Mouse (Mus musculus): ENCODE measurements at regions not wholly inside any gene's neighbourhood (a gene's known extent, or its start where the extent isn't known, plus 50 kb on each side); places are given as distances from the start of the nearest gene placed in this dataset.

DNA sequence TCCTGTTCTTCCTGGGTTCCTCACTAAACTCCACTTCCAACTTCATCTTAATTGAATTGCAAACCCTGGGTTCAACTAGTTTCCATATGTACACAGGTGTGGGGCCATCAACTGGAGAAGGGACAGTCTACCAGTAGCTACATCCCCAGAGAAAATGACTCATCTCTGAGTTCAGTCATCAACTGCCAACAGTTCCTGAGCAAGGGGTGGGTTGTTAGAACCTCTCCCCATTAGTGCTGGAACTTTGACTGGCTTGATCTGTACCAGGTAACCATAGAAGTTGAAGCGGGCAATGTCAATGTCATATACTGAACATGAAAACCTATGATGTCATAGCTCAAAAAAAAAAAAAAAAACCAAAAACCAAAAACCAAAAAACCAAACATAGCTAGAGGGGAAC, 69.8 kb downstream of the Gm21750 start:
- DNase-seq = no peak

DNA sequence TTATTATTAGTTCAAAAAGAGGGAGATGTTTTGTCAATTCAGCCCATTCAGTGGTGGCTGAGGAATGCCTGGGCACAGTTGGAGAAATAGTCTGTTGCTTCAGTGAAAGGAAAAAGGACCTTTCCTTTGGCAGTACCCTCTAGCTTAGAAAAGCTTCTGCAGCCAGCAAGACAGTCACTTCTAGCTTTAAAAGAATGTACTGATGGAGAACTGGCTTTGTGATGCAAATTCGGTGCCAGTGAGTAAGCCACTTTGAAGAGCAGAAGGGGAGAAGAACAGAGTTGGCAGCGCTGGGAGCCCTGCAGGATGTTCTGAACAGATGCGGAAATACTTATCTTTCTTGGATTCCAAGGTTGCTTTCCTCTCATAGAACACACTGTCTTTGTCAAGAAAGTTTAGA, 71.1 kb downstream of the Gm21750 start:
- DNase-seq = peak; percentile 70

DNA sequence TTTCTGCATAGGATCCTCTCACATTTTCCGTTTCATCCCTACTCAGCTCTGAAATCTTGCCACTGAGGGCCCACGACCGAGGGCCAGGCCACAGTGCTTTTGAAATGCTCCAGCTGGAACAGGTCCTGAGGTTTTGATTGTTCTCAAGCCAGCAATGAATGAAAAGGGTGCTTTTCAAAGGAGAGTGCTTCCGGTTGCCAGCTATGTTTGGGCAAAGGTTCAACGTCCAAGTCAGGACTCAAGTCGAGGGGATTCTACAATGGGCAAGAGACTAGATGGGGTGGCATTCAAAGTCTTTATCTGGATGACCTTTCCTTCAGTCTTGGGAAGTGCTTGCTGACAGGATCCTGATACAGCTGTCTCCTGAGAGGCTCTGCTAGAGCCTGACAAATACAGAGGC, 89.8 kb downstream of the Gm21750 start:
- DNase-seq = no peak

DNA sequence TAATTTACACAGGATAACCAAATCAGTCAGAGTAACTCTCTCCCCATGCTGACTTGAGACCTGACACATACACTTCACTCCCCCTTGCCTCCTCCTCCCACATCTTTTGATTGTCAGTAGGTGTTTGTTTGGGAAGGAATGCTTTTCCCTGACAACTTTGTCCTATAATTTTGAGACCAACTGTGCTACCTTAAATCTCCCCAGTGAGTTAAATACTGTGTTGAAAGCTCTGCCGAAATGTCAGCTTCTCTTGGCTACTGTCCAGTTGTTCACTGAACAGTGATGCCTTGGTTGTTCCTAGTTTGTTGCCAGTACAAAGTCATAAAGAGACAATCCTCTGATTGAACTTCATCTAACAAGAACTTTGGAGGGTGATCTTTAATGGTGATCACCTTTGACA, 99.0 kb downstream of the Gm21750 start:
- no peak for DNase-seq

DNA sequence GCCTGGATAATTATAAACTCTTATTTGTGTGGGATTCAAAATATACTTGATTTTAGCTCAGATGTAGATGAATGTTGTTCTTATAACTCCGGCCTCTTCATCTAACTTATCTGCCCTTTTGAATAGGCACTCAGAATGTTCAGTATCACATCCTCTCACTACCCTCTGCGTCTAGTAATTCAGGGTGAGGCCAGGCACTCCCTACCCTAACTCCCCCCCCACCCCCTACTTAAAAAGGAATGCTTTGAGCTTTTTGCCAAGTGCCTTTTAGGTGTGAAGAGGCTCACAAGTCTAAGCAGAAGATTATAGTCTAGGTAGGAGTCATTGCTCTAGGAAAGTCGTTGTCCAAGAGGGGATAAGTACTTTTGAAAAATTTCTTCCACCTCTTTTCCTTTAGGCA, 111.9 kb downstream of the Gm21750 start:
- no peak for DNase-seq

DNA sequence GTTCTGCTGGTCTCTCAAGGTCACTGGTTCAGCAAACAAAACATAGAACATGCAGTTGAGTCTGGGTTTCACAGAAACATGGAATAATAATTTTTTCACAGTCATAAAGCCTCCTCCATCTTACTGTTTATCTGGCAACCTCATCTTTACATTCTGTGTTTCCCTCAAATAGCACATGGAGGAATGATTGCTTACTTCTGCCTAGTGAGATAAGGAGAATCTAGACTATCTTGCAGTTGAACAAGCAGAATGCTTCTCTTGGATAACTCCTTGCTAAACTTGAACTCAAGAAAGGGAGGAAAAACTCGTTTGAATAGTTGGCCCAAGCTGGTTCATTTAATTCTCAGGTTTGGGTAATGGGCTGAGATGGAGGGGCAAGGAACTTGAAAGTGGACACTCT, 112.8 kb downstream of the Gm21750 start:
- DNase-seq = no peak

DNA sequence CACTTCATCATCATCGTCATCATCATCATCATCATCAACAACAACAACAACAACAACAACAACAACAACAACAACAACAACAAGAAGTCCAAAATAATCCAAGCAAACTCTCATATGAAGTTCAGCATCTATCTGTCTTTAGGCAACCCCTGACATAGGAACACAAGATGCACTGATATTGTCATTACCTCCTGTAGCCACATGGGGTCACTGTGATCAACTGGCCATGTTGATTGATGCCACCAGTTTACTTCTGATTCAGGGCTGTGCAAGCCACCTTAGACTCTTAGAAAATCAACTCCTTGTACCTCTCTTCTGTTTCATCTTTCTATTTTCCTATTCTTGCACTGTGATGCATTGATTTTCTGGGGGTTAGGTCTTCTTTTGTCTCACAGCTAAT, 115.0 kb downstream of the Gm21750 start:
- peak; percentile 36 for DNase-seq

DNA sequence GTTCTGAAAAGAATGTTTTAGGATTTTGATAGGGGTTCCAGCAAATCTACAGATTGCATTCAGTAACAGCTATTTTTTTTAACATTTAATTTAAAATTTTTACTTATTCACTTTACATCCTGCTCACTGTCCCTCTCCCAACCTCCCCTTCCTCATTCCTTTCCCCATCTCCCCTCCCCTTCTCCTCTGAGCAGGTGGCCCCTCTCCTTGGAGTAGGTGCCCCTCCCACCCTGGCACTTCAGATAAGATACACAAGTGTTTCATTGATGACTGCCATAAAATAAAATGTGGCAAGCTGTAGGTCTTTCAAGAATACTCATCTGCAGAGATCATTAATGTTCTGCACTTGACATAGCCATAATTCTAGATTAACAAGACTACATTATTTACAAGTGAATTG, 146.1 kb downstream of the Gm21750 start:
- no peak for DNase-seq

DNA sequence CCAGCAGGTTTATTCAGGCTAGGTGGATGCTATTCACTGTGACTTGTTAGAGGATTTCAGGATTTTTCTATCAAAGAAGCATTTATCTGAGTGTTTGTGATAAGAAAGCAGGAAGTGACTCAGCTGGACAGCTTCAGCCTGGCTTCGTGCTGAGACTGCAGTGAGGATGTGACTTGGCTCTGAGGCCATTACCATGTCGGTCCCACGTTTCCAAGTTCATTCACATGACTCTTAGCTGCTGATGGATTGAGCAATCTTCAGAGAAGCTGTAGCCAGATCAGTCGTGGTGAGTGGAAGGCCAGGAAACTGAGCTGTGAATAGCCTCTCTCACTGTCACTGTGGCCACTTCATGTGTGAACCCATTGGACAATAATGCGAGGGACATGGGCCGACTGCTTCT, 177.9 kb downstream of the Gm21750 start:
- peak; percentile 14 for DNase-seq

DNA sequence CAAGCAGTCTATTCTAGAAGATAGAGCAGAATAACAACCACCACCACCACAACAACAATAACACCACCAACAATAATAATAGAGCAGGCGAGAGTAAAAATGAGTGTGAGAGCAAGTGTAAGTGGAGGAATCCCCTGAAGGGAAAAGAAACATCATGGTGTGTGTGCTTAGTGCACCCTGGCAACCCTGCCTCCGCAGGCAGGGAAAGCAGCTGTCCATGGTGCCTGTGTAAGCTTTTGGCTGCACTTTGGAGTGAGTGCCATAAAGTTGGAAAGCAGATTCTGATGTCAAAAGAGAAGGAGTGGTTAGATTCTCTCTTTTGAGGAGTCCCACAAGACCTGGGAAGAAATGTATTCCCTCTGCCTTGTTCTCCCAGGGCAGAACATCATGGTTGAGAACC, 200.8 kb downstream of the Gm21750 start:
- DNase-seq = no peak

DNA sequence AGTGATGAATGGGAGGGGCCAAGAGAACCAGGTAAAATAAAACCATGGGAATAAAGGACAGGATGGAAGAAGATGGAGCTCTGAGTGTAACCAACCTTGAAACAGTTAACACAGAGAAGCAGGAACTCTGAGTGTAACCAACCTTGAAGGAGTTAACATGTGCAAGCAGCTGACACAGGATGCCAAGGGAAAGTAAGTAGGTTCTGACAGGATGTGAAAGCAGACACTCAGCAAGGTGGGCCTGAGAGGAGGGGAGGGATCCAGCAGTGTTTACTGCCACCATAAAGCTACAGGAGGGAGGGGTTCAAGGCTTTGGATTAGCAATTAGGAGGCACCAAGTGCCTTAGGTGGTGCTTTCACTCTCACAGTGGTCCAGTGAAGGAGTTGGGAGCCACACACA, 213.3 kb downstream of the Gm21750 start:
- DNase-seq = no peak

DNA sequence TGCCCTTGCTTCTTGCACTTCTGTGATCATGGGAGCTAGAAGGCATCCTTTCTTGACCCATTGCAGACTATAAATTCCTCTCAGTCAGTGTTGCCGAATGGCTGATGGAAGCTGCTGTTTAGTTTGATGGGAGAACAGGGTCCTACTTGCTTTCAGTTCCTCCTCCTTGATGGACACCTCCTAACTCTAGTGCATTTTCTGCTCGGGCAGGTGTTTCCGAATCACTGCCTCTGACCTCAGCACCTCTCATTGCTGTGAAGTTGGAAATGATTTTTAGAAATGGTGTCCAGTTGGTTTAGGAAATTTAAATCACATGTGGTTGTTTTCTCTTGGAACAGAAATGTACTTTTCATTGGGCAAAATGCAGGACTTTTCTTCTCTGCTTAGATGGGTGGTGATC, 214.9 kb downstream of the Gm21750 start:
- DNase-seq = no peak

DNA sequence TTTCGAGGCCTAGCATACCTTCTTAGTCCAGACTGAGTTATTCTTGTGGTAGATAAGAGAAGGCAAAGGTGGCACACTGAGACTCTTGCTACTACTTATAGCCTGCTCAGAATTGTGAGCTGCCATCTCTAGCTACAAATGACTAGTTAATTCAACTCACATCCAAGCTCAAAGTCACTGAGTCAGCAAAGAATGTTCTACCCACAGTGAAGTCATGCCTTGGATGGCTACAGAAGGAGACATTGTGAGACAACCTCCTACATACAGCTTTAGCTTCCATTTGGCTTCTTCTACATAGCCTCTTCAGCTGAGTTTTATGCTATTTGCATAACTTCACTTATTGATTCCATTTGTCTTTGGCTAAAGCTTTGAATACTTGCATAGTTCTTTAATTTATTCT, 217.2 kb downstream of the Gm21750 start:
- DNase-seq = no peak

DNA sequence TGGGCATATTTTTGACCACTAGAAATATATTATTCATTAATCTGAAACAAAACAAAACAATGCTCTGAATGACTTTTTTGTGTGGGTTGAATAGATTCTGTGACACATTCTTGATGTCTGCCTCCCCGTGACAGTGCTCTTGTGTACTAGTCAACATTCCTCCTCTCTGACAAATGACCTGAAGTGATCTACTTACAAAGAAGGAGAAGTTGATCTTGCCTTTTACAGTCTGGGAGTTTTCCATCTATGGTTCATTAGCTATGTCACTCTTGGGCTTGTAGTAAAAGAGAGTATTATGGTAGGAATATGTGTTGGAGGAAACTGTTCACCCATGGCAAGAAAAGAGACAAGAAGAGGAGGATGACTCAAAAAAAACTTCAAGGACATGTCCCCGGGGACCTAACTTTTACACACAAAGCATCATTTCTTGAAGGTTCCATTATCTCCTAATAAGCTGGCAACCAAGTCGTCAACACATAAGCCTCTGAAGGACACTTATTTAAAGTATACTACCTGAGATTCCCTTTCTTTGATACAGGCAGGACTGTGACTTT, 217.9 kb downstream of the Gm21750 start:
- no peak for DNase-seq

DNA sequence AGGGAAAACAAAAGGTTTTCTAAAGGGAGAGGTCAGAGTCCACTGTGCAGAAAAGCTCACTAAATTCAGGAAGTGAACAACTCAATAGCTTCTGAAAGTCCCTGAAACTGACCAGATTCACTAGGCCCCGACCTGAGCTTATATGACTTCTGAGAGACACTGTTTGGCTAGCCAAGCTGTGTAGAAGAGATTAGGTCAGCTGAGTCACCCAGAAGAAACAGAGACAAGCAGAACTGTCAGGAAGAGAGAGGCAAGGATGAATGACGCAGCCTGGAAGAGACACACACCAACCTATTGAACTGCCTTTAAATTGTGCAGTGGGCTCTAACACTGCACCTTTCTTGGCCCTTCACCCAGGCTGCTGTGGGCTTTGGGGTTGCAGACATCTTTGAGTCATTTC, 230.4 kb downstream of the Gm21750 start:
- no peak for DNase-seq

DNA sequence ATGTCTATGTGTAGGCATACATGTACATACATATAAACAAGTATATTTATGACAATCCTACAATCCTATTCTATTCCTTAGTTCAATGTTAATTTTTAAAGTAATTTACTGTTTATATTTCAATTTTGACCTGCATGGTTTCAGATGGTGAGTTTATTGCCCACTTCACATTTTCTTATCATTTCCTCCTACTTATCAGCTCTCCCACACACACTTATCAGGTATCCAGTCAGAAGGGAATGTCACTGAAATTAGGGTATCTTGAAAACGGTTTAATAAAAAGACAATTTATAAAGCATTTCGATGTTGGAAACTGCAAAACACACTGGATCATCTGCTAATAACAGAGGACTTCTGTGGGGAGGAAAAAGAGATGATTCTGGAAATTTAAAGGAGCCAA, 233.8 kb downstream of the Gm21750 start:
- no peak for DNase-seq

DNA sequence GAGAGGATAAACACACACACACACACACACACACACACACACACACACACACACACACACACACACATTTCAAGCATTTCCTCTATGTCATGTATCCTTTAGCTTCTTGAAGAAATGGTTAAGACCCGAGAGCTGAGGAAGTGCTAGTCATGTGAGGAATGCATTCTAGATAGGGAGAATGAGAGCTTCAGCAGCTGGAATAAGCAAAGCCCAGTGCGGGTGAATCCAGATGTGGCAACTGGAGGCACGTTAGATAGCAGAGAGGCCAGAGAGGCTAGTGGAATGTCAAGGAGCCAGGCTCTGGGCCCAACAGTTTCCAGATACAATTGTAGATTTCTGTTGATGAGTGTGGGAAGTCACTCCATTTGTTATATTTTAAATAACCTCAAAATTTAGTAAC, 234.2 kb downstream of the Gm21750 start:
- DNase-seq = no peak

DNA sequence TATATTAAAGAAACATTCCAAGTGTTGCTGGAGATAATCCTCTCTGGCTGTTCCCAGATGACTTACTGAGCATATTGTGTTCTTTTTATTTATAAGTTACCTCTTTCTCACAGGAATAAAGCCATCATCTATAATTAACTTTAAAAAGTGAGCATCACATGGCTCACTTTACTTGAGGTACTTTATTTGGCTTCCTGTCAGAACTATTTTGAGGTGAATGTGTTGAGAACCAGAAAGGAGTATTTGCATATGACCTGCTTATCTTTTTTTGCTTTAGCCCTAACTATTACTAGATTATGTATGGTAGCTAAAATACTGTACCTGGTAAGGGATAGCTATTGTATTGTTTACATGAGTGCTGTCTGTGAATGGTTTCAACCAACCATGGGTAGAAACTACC, 238.1 kb downstream of the Gm21750 start:
- DNase-seq = no peak

DNA sequence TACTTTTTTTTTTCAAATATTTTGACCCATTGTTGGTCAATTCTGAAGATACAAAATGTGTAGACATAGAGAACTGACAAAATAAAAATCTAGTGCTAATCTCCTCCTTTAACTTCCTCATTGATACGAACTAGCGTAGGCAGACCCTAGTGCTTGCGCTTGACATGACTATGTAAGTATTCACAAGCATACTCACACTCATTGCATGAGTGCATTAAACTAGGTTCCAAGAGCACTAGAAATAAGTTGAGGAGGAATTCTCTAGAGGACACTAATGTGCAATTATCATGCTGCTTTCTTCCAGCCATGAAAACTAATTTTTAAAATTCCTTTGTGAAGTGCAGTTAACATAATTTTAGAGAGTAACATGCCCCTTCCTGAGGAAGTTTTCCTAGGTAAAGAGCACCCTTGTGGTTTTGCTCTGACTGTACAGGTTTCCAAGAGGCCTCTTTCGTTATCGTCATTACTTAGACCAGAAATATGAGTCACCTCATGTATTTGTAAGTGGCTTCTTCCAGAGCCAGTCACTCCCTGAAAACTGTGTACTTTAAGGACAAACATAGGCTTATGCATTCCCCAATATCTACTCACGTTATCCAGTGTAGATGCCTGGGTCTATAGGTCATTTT, 241.2 kb downstream of the Gm21750 start:
- no peak for DNase-seq

DNA sequence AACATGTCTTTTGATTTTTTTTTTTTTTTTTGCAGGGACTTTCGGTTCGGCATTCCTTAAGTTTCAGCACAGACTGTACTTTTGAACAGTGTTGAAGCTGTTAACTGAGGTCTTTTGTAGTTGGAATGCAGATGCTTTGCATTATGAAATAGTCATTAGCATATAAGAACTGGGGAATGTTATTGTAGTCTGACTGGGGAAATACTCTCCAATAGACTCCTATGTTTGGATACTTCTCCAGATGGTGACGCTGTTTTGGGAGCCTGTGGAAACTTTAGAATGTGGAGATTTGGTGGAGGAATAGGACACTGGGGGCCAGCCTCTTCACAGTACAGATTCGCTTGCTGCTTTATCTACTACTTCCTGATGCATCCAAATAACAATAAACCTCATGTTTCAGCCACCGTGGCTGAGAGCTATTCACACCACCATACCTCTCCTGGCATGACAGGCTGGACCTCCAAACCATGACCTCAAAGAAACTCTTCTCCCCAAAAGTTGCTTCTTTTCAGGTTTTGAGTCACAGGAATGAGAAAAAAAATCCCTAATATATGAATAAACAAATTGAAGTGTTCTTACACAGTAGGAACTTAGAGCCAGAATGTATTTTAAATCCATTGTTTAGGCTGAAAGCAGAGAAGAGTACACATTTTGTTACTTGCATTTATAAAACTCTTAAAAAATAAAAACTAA, 252.9 kb downstream of the Gm21750 start:
- DNase-seq = peak; percentile 17

DNA sequence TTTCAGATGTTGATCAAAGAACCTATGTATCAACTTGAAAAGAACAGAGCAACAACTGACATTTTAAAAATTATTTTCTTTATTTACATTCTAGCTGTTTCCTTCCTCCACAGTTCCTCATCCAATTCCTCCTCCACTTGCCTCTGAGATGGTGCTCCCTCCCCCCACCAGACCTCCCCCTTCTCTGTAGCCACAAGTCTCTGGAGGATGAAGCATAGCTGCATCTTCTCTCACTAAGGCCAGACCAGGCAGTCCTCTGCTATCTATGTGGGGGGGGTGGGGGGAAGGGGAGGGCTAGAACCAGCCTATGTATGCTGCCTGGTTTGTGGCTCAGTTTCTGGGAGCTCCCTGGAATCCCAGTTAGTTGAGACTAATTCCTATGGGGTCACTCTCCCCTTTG, 255.0 kb downstream of the Gm21750 start:
- no peak for DNase-seq

DNA sequence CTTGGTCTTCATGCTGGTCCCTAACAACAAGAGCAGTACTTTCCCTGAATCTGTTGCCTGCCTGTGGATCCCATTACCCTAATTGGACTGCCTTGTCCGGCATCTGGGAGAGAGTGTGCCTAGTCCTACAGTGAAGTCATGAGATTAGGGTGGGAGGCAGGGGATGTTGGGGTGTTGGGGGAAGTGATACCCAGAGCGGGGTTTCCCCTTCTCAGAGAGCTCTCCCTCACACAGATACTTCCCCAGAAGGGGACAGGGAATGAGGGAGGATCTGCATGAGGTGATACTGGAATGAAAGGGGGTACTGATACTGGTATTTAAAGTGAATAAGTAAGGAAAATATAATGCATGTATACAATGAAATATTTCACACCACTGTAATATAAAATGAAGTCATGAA, 270.1 kb downstream of the Gm21750 start:
- no peak for DNase-seq

DNA sequence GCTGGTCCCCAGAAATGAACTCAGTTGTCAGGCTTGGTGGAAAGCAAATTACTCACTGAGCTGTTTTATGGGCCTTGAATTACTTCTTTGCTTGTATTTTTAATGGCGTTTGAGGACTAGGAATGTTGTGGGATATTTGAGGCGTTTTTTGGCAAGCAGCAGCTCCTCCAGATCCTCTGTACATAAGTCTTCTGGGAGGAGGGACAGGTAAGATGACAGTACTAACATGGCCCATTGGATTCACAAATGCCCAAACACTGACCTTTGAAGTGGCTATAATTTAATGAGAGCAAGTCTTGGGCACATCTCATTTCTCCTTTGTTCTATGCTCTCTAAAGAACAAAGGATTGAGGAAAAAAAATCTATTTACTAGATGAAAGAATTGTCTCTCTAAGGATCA, 286.3 kb downstream of the Gm21750 start:
- no peak for DNase-seq

DNA sequence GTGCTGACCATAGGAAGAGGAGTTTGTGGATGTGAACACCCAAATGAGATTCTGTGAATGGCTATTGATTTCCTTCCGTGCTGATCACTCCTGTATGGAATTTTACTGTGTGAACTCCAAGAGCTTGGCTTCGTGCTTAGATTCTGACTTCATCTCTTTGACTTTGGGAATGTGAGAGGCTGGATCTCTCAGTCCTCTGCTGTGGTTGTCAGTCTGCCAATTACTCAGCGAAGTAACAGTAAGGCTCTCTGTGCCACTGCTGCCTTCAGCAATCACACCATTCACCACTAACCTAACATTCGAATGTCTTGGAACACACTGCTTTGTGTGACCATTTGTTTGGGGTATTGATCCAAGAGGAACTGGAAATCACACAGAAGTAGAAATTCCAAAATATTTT, 291.5 kb downstream of the Gm21750 start:
- DNase-seq = no peak

DNA sequence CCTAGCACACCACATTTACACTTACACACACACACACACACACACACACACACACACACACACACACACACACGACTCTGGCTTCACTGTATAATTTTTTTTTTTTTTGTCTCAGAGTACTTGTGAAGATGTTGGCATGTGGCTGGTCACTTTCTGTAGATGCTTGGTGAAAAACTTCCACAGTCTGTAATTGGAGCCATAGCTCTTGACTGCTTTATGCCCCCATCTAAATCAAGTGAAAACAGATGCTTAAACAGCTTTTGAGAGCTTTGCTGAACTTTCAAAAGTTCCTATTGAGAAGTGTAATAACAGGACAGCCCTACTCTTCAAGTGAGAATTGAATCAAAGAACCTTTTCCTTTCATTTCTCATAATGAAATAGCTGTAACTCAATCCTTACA, 317.7 kb downstream of the Gm21750 start:
- DNase-seq = no peak

Data from layer of hippocampus, adult 9-11 months (tissue).